In the genomic region with DNA sequence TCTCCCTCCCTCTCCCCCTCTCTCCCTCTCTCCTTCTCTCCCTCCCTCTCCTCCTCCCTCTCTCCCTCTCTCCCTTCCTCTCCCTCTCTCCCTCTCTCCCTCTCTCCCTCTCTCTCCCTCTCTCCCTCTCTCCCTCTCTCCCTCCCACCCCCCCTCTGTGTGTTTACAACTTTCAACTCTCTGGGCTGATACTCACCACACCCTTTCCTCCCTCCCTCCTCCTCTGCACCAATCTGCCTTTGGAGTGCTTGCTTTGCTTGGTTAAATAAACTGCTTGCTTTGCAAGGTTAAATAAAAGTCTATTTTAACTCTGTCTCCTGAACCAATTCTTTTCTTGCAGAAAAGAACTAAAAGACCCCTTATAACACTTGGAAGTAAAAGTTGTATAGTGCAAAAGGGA, we compare ENCODE assay signal across 29 mouse cellular contexts. TPM values are rescaled to one million over a fixed set of nuclear protein-coding genes. Genes with fewer than 3 reads are reported as not detected.
DNase-seq lines count a peak whose midpoint lies in the region; ATAC-seq and TF ChIP-seq lines count a peak whose summit lies in the region.
"Had no signal": no experiment of that assay in that cellular context is flagged by ENCODE, and none has a peak within 500 bp of the region (broad histone marks: within the 10 kb centered on the region; RNA-seq: fewer than 3 reads in every experiment).

No protein-coding gene starts in this region.

- H3K27me3 ChIP-seq in thymus, adult 2 months (ENCODE audit: control insufficient read depth, insufficient read depth, low read length): no peaks in the 10 kb centered on the region
- no peaks in the 10 kb centered on the region for H3K27me3 ChIP-seq in stomach, postnatal 0 days (ENCODE audit: control insufficient read depth, insufficient read depth, low read length)
- H3K27me3 ChIP-seq: CH12.LX; embryonic facial prominence, embryonic 13.5 days; heart, embryonic 12.5 days; hindbrain, embryonic 13.5 days; liver, embryonic 15.5 days; midbrain, embryonic 15.5 days; neural tube, embryonic 15.5 days had no signal

- ATAC-seq in stomach, postnatal 0 days (ENCODE audit: low FRiP score, low TSS enrichment): no peak
- ATAC-seq: forebrain, embryonic 16.5 days; intestine, postnatal 0 days; midbrain, embryonic 15.5 days had no signal

- TF ChIP-seq EP300 in stomach, postnatal 0 days (optimal IDR thresholded peaks at IDR 0.05): no peak

- H3K4me3 ChIP-seq in lung, adult 2 months (replicated peaks; ENCODE audit: extremely low read depth, low read depth, low read length): no peak overlapping the region
- no peak overlapping the region for H3K4me3 ChIP-seq in thymus, adult 2 months (ENCODE audit: control insufficient read depth, insufficient read depth, low read length)
- no peak overlapping the region for H3K4me3 ChIP-seq in stomach, postnatal 0 days (ENCODE audit: low read depth, low read length)
- H3K4me3 ChIP-seq: embryonic facial prominence, embryonic 13.5 days; erythroblast, embryonic 14.5 days; heart, adult 2 months; heart, embryonic 12.5 days; hindbrain, embryonic 13.5 days; liver, embryonic 15.5 days; midbrain, embryonic 15.5 days; neural tube, embryonic 15.5 days had no signal

- no peak for TF ChIP-seq POLR2A in lung, adult 2 months (IDR thresholded peaks at IDR 0.05; ENCODE audit: borderline replicate concordance, extremely low read depth, low read depth, low read length)
- no peak for TF ChIP-seq POLR2A in thymus, adult 2 months (IDR thresholded peaks at IDR 0.05; ENCODE audit: control insufficient read depth, extremely low read depth, insufficient read depth, low read length, poor library complexity)

- no peak overlapping the region for H3K9ac ChIP-seq in stomach, postnatal 0 days (ENCODE audit: low read length)
- H3K9ac ChIP-seq: embryonic facial prominence, embryonic 13.5 days; heart, embryonic 12.5 days; hindbrain, embryonic 13.5 days; liver, embryonic 15.5 days; midbrain, embryonic 15.5 days; neural tube, embryonic 15.5 days had no signal

- no peak for TF ChIP-seq CTCF in lung, adult 2 months (IDR thresholded peaks at IDR 0.05; ENCODE audit: insufficient read depth, low read length)
- no peak for TF ChIP-seq CTCF in thymus, adult 2 months (IDR thresholded peaks at IDR 0.05; ENCODE audit: borderline replicate concordance, control insufficient read depth, extremely low read depth, insufficient read depth, low read length, poor library complexity)
- TF ChIP-seq CTCF in stomach, postnatal 0 days (IDR thresholded peaks at IDR 0.05; ENCODE audit: low read depth): no peak

- H3K4me2 ChIP-seq in stomach, postnatal 0 days (replicated peaks; ENCODE audit: low read depth): no peak overlapping the region
- H3K4me2 ChIP-seq: embryonic facial prominence, embryonic 13.5 days; heart, embryonic 12.5 days; hindbrain, embryonic 13.5 days; liver, embryonic 15.5 days; midbrain, embryonic 15.5 days; neural tube, embryonic 15.5 days had no signal

- no peaks in the 10 kb centered on the region for H3K36me3 ChIP-seq in thymus, adult 2 months (ENCODE audit: control insufficient read depth, insufficient read depth, low read length)
- no peaks in the 10 kb centered on the region for H3K36me3 ChIP-seq in stomach, postnatal 0 days (ENCODE audit: control insufficient read depth, insufficient read depth, low read length)
- H3K36me3 ChIP-seq: embryonic facial prominence, embryonic 13.5 days; heart, embryonic 12.5 days; hindbrain, embryonic 13.5 days; liver, embryonic 15.5 days; midbrain, embryonic 15.5 days; neural tube, embryonic 15.5 days had no signal

- H3K27ac ChIP-seq in thymus, adult 2 months (ENCODE audit: control insufficient read depth, insufficient read depth, low read length): peak overlapping the region; percentile 40; the same call in 1 of the 2 replicates
- no peak overlapping the region for H3K27ac ChIP-seq in stomach, postnatal 0 days (replicated peaks)
- H3K27ac ChIP-seq: embryonic facial prominence, embryonic 13.5 days; heart, adult 2 months; hindbrain, embryonic 13.5 days; liver, embryonic 15.5 days; macrophage; midbrain, embryonic 15.5 days; neural tube, embryonic 15.5 days had no signal

- H3K9me3 ChIP-seq in stomach, postnatal 0 days (ENCODE audit: control insufficient read depth, low read length): no peaks in the 10 kb centered on the region
- H3K9me3 ChIP-seq: embryonic facial prominence, embryonic 13.5 days; heart, embryonic 12.5 days; hindbrain, embryonic 13.5 days; liver, embryonic 15.5 days; midbrain, embryonic 15.5 days; neural tube, embryonic 15.5 days had no signal

- DNase-seq in lung, adult 18-20 months: peak; percentile 53 to 58
- DNase-seq in lung, adult 2 months: no peak
- peak; percentile 34 for DNase-seq in thymus, adult 2 months
- DNase-seq in thymus, postnatal 25 days: no peak
- DNase-seq in induced T-regulatory cell, adult 2 months (ENCODE audit: low read depth): peak; percentile 50
- DNase-seq in stomach, postnatal 0 days (ENCODE audit: low spot score): peak; percentile 20
- no peak for DNase-seq in cerebellum, adult 8-10 months
- DNase-seq in kidney, adult 11 months: no peak
- DNase-seq: adrenal gland, postnatal 14 days; cerebellum, adult 11 months; cerebellum, postnatal 10 days; heart, adult 2 months; heart, postnatal 4 days; kidney, postnatal 14 days; layer of hippocampus, adult 9-11 months; liver; retina, postnatal 1 day; right cerebral cortex, postnatal 14 days had no signal

- peaks cover 5% of the 10 kb centered on the region; the same call in 1 of the 2 replicates for H3K4me1 ChIP-seq in lung, adult 2 months (ENCODE audit: control insufficient read depth, insufficient read depth, low read length)
- H3K4me1 ChIP-seq in thymus, adult 2 months (replicated peaks; ENCODE audit: control insufficient read depth, insufficient read depth, low read length): peaks cover 11% of the 10 kb centered on the region
- no peaks in the 10 kb centered on the region for H3K4me1 ChIP-seq in stomach, postnatal 0 days (replicated peaks; ENCODE audit: control insufficient read depth, insufficient read depth)
- H3K4me1 ChIP-seq: embryonic facial prominence, embryonic 13.5 days; heart, embryonic 12.5 days; hindbrain, embryonic 13.5 days; midbrain, embryonic 15.5 days; neural tube, embryonic 15.5 days had no signal

RNA-seq across cellular contexts. Expression of gene Rpl24, which starts 13.3 kb away (rescaled TPM):
- 61.7 and 86.4 TPM in 2 replicates for polyA plus RNA-seq in lung, adult 2 months (2012; rRNA removed)
- polyA plus RNA-seq in thymus, adult 2 months (2012; rRNA removed): 151 and 184 TPM in 2 replicates
- 760 and 770 TPM in 2 replicates for polyA plus RNA-seq in stomach, postnatal 0 days (2015; fragmentation: Nextera tagmentation; extraction: Ambion mirVana)

RNA-seq across cellular contexts. Expression of gene Cep97, which starts 18.1 kb away (rescaled TPM):
- 0.55 and 1.6 TPM in 2 replicates for polyA plus RNA-seq in lung, adult 2 months (2012; rRNA removed)
- polyA plus RNA-seq in thymus, adult 2 months (2012; rRNA removed): 17.4 and 19.3 TPM in 2 replicates
- polyA plus RNA-seq in stomach, postnatal 0 days (2015; fragmentation: Nextera tagmentation; extraction: Ambion mirVana): 1.9 and 2.6 TPM in 2 replicates

RNA-seq across cellular contexts. Expression of gene Zbtb11, which starts 20.9 kb away (rescaled TPM):
- 3.3 and 3.7 TPM in 2 replicates for polyA plus RNA-seq in lung, adult 2 months (2012; rRNA removed)
- polyA plus RNA-seq in thymus, adult 2 months (2012; rRNA removed): 6.1 and 7.1 TPM in 2 replicates
- polyA plus RNA-seq in stomach, postnatal 0 days (2015; fragmentation: Nextera tagmentation; extraction: Ambion mirVana): 6.8 and 7.3 TPM in 2 replicates

RNA-seq across cellular contexts. Expression of gene Nxpe3, which starts 57.7 kb away (rescaled TPM):
- polyA plus RNA-seq in lung, adult 2 months (2012; rRNA removed): 1.8 and 2.9 TPM in 2 replicates
- 5.2 and 6.0 TPM in 2 replicates for polyA plus RNA-seq in thymus, adult 2 months (2012; rRNA removed)
- 0.11 and 0.16 TPM in 2 replicates for polyA plus RNA-seq in stomach, postnatal 0 days (2015; fragmentation: Nextera tagmentation; extraction: Ambion mirVana)

Comparison
In these comparisons a context has a peak if more than half of its experiments do, and no peak if none do; other contexts are left out.
1. DNase-seq: peak in lung, adult 18-20 months (2 of 2), thymus, adult 2 months (single experiment), induced T-regulatory cell, adult 2 months (single experiment) and stomach, postnatal 0 days (single experiment); none in lung, adult 2 months (single experiment), thymus, postnatal 25 days (single experiment), cerebellum, adult 8-10 months (single experiment) and kidney, adult 11 months (single experiment).